Mouse (Mus musculus) heart, adult 8-10 months (tissue): ENCODE data around the gene Ttc39d. TPM values are rescaled to one million over a fixed set of nuclear protein-coding genes. Genes with fewer than 3 reads are reported as not detected.
"Not testable (repeated sequence)": the region's sequence is repeated elsewhere in the genome, so short reads cannot be mapped to it uniquely, and the experiment has no call there.

ENCODE experiments used
- DNase-seq: peaks from one replicate; pipeline ENCODE4 v3.0.0; 2022; ENCODE audit warnings: low spot score
- total RNA-seq, 4 experiments: library from RNA; stranded (reverse); gene quantifications; 2 replicates each; pipeline ENCODE4 v1.2.4; 2022

The Ttc39d gene
- under 1 TPM in 1 of 4 experiments, not detected in 3; 0.11 TPM for total RNA-seq

- DNase-seq, result peak; percentile 98
Measured at GRCm38 (mm10) chr17:80206671-80207581, at the start of gene Ttc39d, which contains the start of gene Srsf7. Gene Ttc39d (plus strand): TSS chr17:80207460. Gene Srsf7 (minus strand): TSS chr17:80207307.

- no peak for DNase-seq
Measured at GRCm38 (mm10) chr17:80157489-80157888, 49.8 kb upstream of the Ttc39d start.

DNA sequence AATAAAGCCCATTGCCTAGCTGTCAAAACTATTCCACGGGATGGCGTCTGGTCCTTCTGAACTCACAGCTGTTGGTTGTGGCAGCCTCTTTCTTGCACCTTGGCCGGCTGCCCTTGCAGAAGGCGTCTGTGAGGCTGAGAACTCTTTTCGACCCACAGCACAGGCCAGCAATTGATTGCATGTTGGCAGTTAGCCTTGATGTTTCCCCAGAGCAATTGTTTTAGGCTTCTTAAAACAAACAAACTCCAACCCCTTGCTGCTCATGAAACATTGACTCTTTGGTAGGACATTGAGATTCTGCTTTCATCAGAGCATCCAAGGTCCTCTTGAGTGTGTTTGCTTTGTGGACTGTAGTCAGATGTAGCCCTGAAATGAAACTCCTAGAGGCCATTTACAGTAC lies 46.8 kb upstream of the Ttc39d start:
- peak; percentile 85 for DNase-seq

DNA sequence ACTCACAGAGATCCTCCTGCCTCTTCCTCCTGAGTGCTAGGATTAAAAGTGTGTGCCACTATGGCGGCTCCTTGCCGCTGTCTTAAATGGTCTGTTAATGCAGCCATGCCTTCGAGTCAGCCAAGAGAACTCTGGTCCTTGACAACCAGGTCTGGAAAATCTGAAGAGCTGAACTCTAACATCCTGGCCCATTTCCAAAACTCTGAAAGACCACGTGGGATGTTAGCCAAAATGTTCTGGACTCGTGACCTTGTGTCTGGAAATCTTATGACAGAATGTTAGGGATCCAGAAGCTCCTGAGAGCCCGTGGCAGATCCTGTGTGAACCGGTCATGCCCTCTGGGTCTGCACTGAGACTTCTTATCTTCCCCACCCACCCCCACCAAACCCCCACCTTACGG lies 43.3 kb upstream of the Ttc39d start:
- no peak for DNase-seq

- peak; percentile 68 for DNase-seq
Measured at GRCm38 (mm10) chr17:80165741-80166140, 41.5 kb upstream of the Ttc39d start.

DNA sequence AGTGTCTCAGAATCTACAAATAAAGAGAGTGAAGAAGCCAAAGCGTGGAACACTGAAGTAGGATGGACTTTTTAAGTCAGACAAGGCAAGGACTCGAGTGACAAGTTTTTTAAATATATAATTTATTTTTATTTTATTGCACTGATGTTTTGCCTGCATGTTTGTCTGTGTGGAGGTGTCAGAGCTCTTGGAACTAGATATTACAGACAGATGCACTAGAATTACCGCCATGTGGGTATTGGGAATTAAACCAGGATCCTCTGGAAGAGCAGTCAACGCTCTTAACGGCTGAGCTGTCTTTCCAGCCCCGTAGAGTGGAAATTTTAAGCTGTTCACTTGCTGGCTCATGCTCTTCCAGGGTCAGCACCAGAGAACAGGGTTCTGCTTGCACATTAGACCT lies 40.9 kb upstream of the Ttc39d start:
- no peak for DNase-seq

GRCm38 (mm10) chr17:80167436-80167835 lies 39.8 kb upstream of the Ttc39d start:
- no peak for DNase-seq

- peak; percentile 32 for DNase-seq
Measured at GRCm38 (mm10) chr17:80167851-80168251, 39.4 kb upstream of the Ttc39d start.

DNA sequence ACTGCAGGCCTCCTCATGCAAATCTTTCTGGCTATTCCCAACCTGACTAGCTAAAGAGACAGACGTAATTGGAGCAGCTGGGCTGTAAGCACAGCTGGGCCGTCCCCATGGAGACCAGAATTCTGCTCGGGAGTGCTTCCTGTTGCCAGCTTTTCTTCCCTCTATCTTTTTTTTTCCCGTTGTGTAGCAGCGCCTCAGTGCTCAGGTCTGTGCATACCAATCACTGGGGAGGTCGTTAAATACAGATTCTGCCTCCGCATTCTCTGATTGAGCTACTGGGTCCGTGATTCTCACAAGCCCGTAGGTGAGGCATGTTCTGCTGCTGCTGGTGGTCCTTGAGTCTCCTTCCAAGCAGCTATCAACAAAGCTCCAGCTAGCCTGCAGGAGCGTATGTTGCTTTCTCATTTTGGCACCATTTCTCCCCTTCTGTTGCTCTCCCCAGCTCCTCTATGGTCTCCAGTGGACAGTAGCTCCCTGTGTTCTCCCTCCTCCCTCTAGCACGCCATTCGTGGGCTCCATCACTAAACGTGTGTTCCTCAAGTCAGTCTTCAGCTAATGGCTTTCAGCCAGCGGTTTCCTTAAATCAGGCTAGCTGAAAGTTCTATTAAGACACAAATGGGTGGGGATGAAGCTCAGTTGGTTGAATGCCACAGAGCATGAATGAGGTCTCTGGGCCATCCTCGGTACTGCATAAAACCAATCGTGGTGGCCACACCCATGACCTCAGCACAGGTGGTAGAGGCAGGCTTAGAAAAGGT lies 38.7 kb upstream of the Ttc39d start:
- DNase-seq, result peak; percentile 40

DNA sequence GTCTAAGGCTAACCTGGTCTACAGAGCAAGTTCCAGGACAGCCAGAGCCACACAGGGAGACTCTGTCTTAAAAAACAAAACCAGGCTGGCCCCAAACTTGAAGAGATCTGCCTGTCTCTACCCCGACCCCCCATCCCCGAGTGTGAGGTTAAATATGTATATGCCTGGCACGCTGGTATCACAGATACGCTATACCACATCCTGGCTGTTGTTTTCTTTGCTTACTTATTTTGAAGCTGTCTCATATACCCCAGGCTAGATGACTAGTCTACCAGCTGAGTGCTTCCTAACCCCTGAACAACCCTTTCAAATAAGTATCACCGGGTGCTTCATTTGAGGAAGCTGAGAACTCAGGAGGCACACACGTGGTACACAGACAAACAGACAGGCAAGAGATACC lies 37.5 kb upstream of the Ttc39d start:
- DNase-seq, result no peak

DNA sequence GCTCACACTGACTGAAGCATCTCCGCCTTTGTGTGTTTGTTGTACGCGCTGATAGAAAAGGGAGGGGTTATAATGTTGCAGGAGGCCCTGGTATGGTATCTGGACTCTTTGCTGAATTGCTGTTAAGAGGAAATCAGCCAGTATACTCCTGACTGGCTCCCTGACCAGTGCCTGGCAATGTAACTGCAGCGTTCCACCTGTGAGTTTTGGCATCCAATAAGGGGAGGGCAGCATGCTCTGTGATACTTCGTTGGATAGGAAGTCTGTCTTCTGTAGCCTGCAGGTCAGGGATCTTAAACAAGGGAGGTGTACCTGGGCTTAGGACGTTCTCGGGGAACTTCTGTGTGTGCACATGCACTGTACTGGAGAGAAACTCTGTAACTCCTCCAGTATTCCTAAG lies 36.3 kb upstream of the Ttc39d start:
- DNase-seq, result no peak

DNA sequence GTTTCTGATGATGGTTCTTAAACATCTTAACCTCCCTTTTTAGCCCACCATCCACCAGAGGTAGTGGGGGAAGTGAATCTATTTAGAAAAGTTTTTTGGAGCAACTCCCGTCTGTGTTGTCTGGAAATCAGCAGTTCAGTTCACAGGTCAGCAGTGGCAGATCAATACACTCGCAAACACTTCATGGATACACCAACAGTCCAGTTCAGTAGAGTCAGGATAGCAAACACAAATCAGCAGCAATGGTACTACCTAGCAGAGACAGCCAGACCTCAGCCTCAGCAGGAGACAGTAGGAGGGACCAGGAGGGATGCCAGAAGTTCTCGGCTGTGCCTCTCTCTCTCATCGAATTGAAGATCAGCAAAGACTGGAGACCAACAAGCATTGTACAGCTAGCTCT lies 35.3 kb upstream of the Ttc39d start:
- no peak for DNase-seq

- no peak for DNase-seq
Measured at GRCm38 (mm10) chr17:80172761-80173160, 34.5 kb upstream of the Ttc39d start.

GRCm38 (mm10) chr17:80173708-80174107 lies 33.6 kb upstream of the Ttc39d start:
- no peak for DNase-seq

DNA sequence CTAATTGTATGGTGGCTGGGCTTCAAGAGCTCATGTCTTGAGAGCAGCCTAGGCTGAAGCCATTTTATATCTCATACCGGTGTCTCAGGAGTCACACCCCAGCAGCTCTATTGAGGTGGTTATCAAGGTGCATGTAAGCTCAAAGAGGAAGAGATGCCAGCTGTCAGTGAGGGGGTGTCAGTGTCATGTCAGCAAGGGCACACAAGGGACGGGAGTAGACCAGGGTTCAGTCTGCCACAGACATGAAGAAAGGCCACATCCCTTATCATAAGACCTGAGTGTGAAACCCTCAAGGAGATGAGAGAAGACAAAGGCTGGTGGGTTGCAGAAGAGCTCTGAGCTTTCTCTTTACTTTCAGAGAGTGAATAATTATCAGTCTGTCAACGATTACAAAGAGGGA lies 33.1 kb upstream of the Ttc39d start:
- no peak for DNase-seq

- no peak for DNase-seq
Measured at GRCm38 (mm10) chr17:80174699-80175385, 32.4 kb upstream of the Ttc39d start.

DNA sequence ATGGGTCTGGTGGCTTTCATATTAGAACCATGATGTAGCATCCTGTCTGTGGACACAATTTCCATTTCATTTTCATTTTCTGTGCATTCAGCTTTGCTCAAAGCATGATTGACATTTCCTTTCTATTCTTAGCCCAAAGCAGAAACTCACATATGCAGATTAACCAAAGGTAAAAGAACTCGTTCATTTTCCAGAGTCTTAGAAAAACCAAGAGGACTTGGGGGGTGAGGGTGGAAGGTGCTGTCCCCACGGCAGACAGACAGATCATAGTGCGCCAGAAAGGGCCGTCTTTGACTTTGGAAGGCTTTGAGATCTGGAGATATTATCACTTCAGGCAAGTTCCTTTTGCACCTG lies 31.9 kb upstream of the Ttc39d start:
- DNase-seq, result no peak

GRCm38 (mm10) chr17:80175966-80176365 lies 31.3 kb upstream of the Ttc39d start:
- no peak for DNase-seq

GRCm38 (mm10) chr17:80178846-80179245 lies 28.4 kb upstream of the Ttc39d start:
- not testable (repeated sequence) for DNase-seq

DNA sequence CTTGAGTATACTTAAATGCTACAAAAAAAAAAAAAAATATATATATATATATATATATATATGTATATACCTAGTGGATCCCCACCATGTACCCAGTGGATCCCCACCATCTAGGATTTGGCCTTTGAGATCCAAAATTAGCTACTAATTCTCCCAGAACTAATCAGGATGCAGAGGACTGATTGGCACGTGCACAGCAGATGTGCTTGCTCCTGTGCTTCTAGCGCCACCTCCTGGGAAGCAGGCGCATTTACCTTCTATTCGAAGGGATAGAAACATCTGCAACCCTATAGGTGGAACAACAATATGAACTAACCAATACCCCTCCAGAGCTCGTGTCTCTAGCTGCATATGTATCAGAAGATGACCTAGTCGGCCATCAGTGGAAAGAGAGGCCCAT lies 27.3 kb upstream of the Ttc39d start:
- DNase-seq, result peak; percentile 78

- DNase-seq, result no peak
Measured at GRCm38 (mm10) chr17:80180468-80180867, 26.8 kb upstream of the Ttc39d start.

DNA sequence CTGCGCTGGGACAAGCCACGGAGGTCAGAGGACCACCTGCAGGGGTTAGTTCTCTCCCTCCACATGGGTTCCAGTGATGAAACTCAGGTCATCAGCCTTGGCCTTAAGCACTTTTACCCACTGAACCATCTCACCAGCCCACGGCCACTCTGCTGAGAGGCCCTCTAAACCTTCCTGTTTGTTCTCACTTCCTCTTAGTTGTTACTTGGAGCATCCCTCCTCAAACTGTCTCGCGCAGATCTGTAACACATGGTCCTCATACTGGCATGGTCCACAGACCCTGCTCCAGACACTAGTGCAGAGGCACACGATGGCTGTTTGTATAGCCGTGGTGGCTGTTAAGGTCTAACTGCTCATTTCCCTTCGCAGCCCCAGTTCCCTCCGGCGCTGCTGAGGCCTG lies 23.6 kb upstream of the Ttc39d start:
- DNase-seq, result no peak
